Mouse (Mus musculus): ENCODE results near the gene Gal3st2c. TPM values are rescaled to one million over a fixed set of nuclear protein-coding genes. Genes with fewer than 3 reads are reported as not detected.
"Not testable (repeated sequence)": the region's sequence is repeated elsewhere in the genome, so short reads cannot be mapped to it uniquely, and the experiment has no call there.

Gal3st2c gene
- polyA plus RNA-seq (2015; fragmentation: Nextera tagmentation; extraction: Ambion mirVana): not detected in 2 replicates

DNA sequence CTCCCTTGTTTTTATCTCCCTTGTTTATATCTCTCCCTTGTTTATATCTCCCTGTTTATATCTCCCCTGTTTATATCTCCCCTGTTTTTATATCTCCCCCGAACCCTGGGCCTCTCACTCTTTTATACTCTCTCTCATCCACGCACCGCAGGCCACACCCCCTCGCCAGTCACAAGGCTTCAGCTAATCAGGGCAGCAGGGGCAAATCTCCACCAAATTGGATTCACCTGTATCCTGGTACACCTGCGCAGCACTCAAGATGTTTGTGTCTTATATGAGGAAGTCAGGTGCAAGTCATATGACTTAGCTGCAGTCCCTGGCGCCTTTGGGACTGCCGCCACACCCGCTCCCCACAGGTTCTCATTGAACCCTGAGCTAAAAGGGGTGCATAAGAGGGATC is at the start of gene Gal3st2c:
TSS of gene Gal3st2c (plus strand) at position 301 of the 400 bp plus-strand sequence.
- not testable (repeated sequence) for H3K9me3 ChIP-seq (replicated peaks); ATAC-seq (ENCODE audit: low read depth); H3K4me1 ChIP-seq (replicated peaks); H3K9ac ChIP-seq; H3K4me3 ChIP-seq (replicated peaks); DNase-seq; H3K27ac ChIP-seq; H3K27me3 ChIP-seq; H3K4me2 ChIP-seq; H3K36me3 ChIP-seq
- WGBS (ENCODE audit: insufficient replicate concordance): 71% methylated on average over 7 of the region's 8 CpGs

DNA sequence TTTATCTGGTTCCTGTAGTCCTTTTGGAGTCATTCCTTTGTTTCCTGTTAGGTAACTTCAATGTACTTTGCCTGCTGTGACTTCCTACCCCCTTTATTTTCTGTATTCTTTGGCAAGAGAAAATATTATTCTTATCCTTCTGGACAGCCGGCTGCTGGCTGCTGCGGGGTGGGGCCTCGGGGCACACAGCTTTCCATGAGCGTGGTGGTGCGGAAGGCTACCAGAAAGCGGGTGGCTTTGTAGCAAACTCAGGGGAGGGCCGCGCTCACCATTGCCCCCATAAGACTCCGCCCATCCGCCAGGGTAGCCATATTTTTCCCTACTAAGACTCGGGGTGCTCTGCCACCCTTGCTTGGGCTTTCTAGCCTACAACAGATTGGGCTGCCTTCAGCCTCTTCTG is 41.2 kb upstream of the Gal3st2c start:
- H3K4me3 ChIP-seq (replicated peaks); H3K9me3 ChIP-seq (replicated peaks); H3K4me2 ChIP-seq; ATAC-seq (ENCODE audit: low read depth); H3K36me3 ChIP-seq; H3K27ac ChIP-seq; DNase-seq; H3K4me1 ChIP-seq (replicated peaks); H3K27me3 ChIP-seq; H3K9ac ChIP-seq: not testable (repeated sequence)
- no CpG with 5 or more reads among the region's 11 CpGs for WGBS (ENCODE audit: insufficient replicate concordance)

DNA sequence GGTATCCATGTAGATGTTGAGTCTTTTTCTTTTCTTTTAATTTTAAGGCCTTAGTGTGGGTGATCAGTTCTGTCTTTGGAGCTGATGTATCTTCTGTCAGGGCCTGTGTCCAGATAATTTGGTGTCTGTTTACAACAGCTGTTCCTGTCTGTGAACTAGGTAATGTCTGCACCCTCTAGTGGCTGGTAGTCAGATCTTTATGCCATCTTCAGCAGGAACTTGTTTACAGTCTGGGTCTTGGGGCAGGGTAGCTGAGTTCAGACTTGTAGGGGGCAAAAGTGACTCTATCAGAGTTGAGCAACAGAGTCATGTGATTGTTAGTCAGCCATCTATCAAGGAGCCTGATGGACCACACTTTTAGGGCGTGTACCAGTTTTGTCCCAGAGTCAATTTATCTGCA is 23.8 kb upstream of the Gal3st2c start:
- H3K36me3 ChIP-seq; H3K4me2 ChIP-seq; DNase-seq; H3K27ac ChIP-seq; H3K9ac ChIP-seq; H3K4me3 ChIP-seq (replicated peaks); H3K27me3 ChIP-seq; ATAC-seq (ENCODE audit: low read depth); H3K4me1 ChIP-seq (replicated peaks); H3K9me3 ChIP-seq (replicated peaks): not testable (repeated sequence)
- no CpG with 5 or more reads among the region's 1 CpGs for WGBS (ENCODE audit: insufficient replicate concordance)

DNA sequence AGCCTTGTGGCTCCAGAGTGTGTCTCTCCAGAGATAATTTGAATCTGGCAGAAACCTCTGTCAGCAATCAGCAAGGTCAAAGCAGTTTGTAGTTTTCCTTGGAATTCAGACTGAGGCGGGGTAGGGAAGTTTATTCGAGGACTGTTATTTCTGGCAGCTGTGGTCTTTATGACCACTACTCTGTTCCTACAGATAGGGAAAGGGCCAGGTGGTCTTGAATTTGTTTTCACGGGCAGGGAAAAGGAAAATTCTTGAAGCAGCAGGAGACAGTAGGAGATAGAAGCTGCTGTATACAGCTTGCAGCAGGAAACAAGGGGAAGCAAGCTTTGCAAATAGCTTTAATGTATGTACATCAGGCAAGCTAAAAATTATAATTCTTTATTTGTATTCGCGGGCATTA is 19.9 kb upstream of the Gal3st2c start:
- not testable (repeated sequence) for DNase-seq; H3K4me3 ChIP-seq (replicated peaks); H3K27ac ChIP-seq; H3K9ac ChIP-seq; H3K27me3 ChIP-seq; H3K4me2 ChIP-seq; H3K9me3 ChIP-seq (replicated peaks); H3K4me1 ChIP-seq (replicated peaks); ATAC-seq (ENCODE audit: low read depth); H3K36me3 ChIP-seq
- 68% methylated on average over 3 of the region's 5 CpGs for WGBS (ENCODE audit: insufficient replicate concordance)

DNA sequence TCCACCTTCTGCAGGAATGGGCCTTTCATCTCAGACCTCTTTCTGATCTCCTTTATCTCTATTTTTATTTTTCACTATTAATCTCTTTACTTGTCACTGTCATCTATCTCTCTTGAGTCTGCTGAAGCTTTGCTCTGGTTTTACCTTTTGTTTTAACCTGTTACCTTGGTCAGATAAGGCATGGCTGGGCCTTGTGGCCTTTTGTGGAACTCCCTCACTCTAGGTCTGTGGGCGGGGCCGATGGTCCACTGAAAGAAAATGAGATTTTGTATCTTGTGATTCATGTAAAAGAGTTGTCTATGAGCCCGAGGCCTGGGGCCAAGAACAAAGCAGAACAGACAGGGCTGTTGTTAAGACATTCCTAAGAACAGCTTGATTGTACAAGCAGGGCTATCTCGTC is 19.5 kb upstream of the Gal3st2c start:
- not testable (repeated sequence) for H3K4me3 ChIP-seq (replicated peaks); H3K4me1 ChIP-seq (replicated peaks); ATAC-seq (ENCODE audit: low read depth); H3K36me3 ChIP-seq; DNase-seq; H3K27ac ChIP-seq; H3K4me2 ChIP-seq; H3K9ac ChIP-seq; H3K9me3 ChIP-seq (replicated peaks); H3K27me3 ChIP-seq
- no CpG with 5 or more reads among the region's 4 CpGs for WGBS (ENCODE audit: insufficient replicate concordance)

DNA sequence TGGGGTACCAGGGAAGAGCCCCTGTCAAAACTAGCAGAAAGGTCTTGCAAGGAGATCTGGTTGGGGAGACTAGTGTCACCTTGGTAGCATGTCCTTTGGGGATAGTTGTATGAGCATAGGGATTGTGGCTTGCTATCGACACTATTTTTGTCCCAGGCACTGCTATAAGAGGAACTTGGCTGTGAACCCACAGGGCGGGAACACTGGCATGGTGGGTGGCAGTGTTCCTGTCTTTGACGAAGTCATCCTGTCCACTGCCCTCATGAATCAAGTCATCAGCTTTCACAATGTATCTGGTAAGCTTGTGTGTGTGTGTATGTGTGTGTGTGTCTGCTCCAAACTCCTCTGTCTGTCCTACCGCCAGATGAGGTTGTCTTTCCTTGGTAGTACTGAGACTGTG is 14.5 kb upstream of the Gal3st2c start:
- not testable (repeated sequence) for H3K9me3 ChIP-seq (replicated peaks); ATAC-seq (ENCODE audit: low read depth); H3K9ac ChIP-seq; H3K27ac ChIP-seq; H3K4me1 ChIP-seq (replicated peaks); H3K27me3 ChIP-seq; DNase-seq; H3K4me3 ChIP-seq (replicated peaks); H3K36me3 ChIP-seq; H3K4me2 ChIP-seq
- whole genome bisulfite sequencing (ENCODE audit: insufficient replicate concordance): 8% methylated on average over 2 of the region's 4 CpGs

DNA sequence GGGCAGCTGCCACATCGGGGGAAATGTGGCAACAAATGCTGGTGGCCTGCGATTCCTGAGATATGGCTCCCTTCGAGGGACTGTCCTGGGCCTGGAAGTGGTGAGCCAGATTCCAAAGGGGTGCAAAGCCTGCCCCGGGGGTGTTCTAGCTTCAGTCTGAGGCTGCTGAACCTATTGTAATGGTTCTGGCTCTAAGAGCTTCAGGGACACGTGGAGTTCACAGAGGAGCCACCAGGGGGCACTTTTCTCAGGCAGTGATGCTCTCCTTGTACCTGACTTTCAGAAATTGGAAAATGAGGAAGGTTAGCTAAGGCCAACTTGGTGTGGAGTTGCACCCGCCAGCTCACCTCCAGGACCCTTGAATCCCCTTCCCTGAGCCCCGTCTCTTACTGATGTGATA is 12.0 kb upstream of the Gal3st2c start:
- H3K9ac ChIP-seq; H3K4me3 ChIP-seq (replicated peaks); H3K27ac ChIP-seq; H3K4me2 ChIP-seq; H3K27me3 ChIP-seq; H3K9me3 ChIP-seq (replicated peaks); DNase-seq; ATAC-seq (ENCODE audit: low read depth); H3K4me1 ChIP-seq (replicated peaks); H3K36me3 ChIP-seq: not testable (repeated sequence)
- WGBS (ENCODE audit: insufficient replicate concordance): no CpG with 5 or more reads among the region's 7 CpGs

DNA sequence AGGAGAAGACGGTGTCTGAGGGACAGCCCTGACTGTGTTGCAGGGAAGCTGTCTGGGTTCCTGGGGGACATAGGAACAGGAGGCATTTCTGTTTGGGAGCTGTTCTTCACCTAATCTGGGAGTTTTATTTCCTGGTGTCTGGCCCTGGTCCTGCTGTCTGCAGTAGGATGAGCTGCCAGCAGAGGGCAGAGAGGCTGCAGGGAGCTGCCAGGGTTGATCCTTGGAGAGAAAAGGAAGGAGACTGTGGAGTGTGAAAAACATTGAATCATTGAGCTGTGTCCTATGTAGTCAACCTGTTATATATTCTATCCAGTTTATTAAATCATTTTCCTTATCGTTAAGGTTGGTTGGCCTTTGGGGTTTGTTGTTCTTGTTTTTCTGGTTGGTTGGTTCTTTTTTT is 9.4 kb upstream of the Gal3st2c start:
- H3K4me1 ChIP-seq (replicated peaks); H3K27me3 ChIP-seq; DNase-seq; H3K36me3 ChIP-seq; H3K9me3 ChIP-seq (replicated peaks); H3K4me2 ChIP-seq; ATAC-seq (ENCODE audit: low read depth); H3K4me3 ChIP-seq (replicated peaks); H3K27ac ChIP-seq; H3K9ac ChIP-seq: not testable (repeated sequence)
- WGBS (ENCODE audit: insufficient replicate concordance): no CpG with 5 or more reads among the region's 2 CpGs

DNA sequence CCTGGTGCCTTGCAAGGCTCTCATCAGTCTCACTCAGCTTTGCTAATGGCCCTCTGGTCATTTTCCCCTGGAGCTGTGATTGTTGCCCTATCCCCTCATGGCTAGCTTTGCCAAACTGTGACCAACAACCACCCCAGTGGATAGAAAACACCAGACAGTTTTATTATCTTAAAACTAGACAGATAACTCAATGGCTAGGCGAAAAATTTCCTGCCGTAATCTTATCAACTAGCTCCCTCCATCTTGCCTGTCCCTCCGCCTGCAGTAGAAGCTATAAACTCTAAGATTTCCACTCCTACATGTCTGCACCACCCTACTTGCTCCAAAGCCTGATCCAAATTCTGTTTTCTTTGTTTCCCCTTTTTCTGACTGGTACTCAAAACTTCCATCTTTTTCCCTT is 4.1 kb upstream of the Gal3st2c start:
- ATAC-seq (ENCODE audit: low read depth): no peak
- H3K27me3 ChIP-seq: no peaks in the 10 kb centered on the region
- 42% methylated on average over 3 of the region's 3 CpGs for WGBS (ENCODE audit: insufficient replicate concordance)

DNA sequence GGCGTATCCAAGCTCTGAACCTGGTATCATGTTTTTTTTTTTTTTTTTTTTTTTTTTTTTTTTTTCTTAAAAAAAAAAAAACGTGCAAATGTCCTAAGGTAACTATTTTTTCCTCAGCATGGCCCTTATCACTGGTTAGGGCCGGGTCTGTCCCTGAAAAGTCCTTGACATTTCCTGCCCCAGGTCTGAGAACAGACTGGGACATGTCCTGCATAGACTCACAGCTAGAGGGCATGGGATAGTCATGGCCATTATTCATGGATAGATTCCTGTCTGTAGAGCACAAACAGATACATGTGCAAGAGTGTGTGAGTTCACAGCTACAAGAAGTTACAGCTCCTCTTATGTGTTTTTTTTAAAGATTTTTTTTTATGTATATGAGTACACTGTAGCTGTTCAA is 1.5 kb upstream of the Gal3st2c start:
- H3K4me1 ChIP-seq (replicated peaks): no peaks in the 10 kb centered on the region
- 37% methylated on average over 3 of the region's 3 CpGs for WGBS (ENCODE audit: insufficient replicate concordance)
- ATAC-seq (ENCODE audit: low read depth) (no peak), DNase-seq (no peak)
- no peaks in the 10 kb centered on the region for H3K9me3 ChIP-seq (replicated peaks)
- no peaks in the 10 kb centered on the region for H3K36me3 ChIP-seq
- H3K4me3 ChIP-seq (replicated peaks): no peak overlapping the region
- H3K27ac ChIP-seq: no peak overlapping the region
- no peaks in the 10 kb centered on the region for H3K27me3 ChIP-seq
- H3K9ac ChIP-seq: no peak overlapping the region
- no peak overlapping the region for H3K4me2 ChIP-seq

More for the DNA sequence above, 4.1 kb upstream of the Gal3st2c start:
- H3K9ac ChIP-seq: no peak overlapping the region
- H3K27ac ChIP-seq: no peak overlapping the region
- H3K4me3 ChIP-seq (replicated peaks): no peak overlapping the region
- no peak overlapping the region for H3K4me2 ChIP-seq
- H3K36me3 ChIP-seq: no peaks in the 10 kb centered on the region
- no peaks in the 10 kb centered on the region for H3K4me1 ChIP-seq (replicated peaks)
- no peaks in the 10 kb centered on the region for H3K9me3 ChIP-seq (replicated peaks)
- DNase-seq: no peak

DNA sequence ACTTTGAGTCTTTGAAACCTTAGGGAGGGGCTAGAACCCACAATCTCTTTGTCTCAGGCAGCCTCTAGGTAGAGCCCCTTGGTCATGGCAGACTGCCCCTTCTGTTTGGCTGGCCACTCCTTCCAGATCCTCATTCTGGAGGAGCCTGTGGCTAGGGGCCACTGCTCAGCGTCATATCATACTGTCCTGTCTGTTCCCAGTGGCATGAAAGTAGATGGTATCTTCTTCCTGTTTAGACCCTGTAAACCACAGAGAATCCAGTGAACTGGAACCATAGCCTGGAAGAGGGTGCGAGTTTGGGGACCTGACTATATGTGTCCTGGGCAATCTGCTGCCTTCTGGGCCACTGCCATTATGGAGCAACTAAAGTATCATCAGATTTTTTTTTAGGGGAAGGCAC is 759 bp downstream of the Gal3st2c start:
- not testable (repeated sequence) for H3K9me3 ChIP-seq (replicated peaks); H3K27me3 ChIP-seq; H3K4me3 ChIP-seq (replicated peaks); DNase-seq; H3K36me3 ChIP-seq; H3K4me2 ChIP-seq; ATAC-seq (ENCODE audit: low read depth); H3K27ac ChIP-seq; H3K4me1 ChIP-seq (replicated peaks); H3K9ac ChIP-seq
- WGBS (ENCODE audit: insufficient replicate concordance): 21% methylated on average over 2 of the region's 2 CpGs

DNA sequence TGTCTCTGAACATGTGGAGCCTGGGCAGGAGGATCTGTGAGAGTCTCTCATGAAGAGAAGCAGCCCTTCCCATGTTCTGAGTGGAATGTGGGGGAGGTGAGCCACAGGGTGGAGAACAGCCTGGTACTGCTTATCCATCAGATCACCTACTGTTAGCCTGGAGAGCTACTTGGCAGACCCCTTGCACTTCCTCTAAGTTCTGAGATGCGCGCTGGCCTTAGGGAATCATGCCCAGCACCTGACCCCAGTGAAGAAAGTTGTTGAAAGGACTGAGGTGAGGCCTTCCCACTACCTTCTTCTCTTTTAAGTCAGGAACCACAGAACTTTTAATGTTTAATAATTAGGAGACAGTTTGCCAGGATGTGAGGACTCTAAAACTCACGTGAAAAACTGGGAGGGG is 1.2 kb downstream of the Gal3st2c start:
- ATAC-seq (ENCODE audit: low read depth); H3K4me1 ChIP-seq (replicated peaks); H3K27me3 ChIP-seq; H3K9ac ChIP-seq; H3K4me2 ChIP-seq; DNase-seq; H3K36me3 ChIP-seq; H3K4me3 ChIP-seq (replicated peaks); H3K27ac ChIP-seq; H3K9me3 ChIP-seq (replicated peaks): not testable (repeated sequence)
- 49% methylated on average over 3 of the region's 3 CpGs for WGBS (ENCODE audit: insufficient replicate concordance)
